Mouse (Mus musculus) liver, embryonic 11.5 days (tissue): ENCODE measurements around the gene Tcf15. TPM values are rescaled to one million over a fixed set of nuclear protein-coding genes. Genes with fewer than 3 reads are reported as not detected.

Experiments
- polyA plus RNA-seq: library from polyadenylated mRNA; unstranded; fragments of >200 nt; fragmentation: Nextera tagmentation; extraction: Ambion mirVana; gene quantifications from 2 replicates; pipeline ENCODE4 v1.2.1, GENCODE M21; 2014

The Tcf15 gene
- polyA plus RNA-seq, 1 experiment from 2014 or later = 2.8 TPM

Other genes with a start within 250 kb of the Tcf15 start
- gene Angpt4, start 232.4 kb upstream of the Tcf15 start, polyA plus RNA-seq = 0.32 and 0.42 TPM in 2 replicates
- 15.0 and 17.0 TPM in 2 replicates for gene Fam110a, start 163.3 kb upstream of the Tcf15 start, polyA plus RNA-seq
- gene Slc52a3, start 147.1 kb upstream of the Tcf15 start, polyA plus RNA-seq = 1.9 and 2.2 TPM in 2 replicates
- gene Scrt2, start 62.0 kb upstream of the Tcf15 start, polyA plus RNA-seq = not detected in 2 replicates
- 9.5 and 12.0 TPM in 2 replicates for gene Srxn1, start 38.0 kb upstream of the Tcf15 start, polyA plus RNA-seq
- 45.1 and 65.2 TPM in 2 replicates for gene Csnk2a1, start 83.3 kb downstream of the Tcf15 start, polyA plus RNA-seq
- 25.1 and 25.9 TPM in 2 replicates for gene Tbc1d20, start 150.3 kb downstream of the Tcf15 start, polyA plus RNA-seq
- gene Rbck1, start 189.1 kb downstream of the Tcf15 start, polyA plus RNA-seq = 104 and 105 TPM in 2 replicates
- 13.9 and 18.1 TPM in 2 replicates for gene Trib3, start 200.5 kb downstream of the Tcf15 start, polyA plus RNA-seq
- 0.45 and 0.49 TPM in 2 replicates for gene Nrsn2, start 233.1 kb downstream of the Tcf15 start, polyA plus RNA-seq